9 mouse cellular contexts compared by ENCODE assay signal in the genomic region with DNA sequence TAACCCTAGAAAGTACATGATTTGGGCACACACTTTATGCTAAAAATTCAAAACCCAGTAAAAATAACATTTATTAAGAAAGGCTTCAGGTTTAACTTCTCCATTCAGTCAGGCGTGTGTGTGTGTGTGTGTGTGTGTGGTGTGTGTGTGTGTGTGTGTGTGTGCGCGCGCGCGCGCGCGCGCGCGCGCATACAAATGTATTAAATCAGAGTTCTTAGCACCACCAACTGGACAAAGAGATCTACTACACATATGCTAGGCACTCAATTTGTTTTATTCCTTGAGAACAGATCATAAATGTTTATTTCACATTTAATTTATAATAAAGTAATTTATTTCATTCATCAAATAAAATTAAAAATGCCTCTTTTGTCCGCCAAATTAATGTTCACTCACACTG. TPM values are rescaled to one million over a fixed set of nuclear protein-coding genes. Genes with fewer than 3 reads are reported as not detected.
DNase-seq lines count a peak whose midpoint lies in the region; ATAC-seq and TF ChIP-seq lines count a peak whose summit lies in the region.
"Had no signal": no experiment of that assay in that cellular context is flagged by ENCODE, and none has a peak within 500 bp of the region (broad histone marks: within the 10 kb centered on the region; RNA-seq: fewer than 3 reads in every experiment).

No protein-coding gene starts in this region.

- peak; percentile 79 for TF ChIP-seq CTCF in layer of hippocampus, adult 2 months (conservative IDR thresholded peaks at IDR 0.05)

- H3K4me3 ChIP-seq in layer of hippocampus, adult 2 months = no peak overlapping the region

- peak; percentile 59 to 73 for DNase-seq in cerebellum, postnatal 10 days
- peak in 1 of 2 experiments; percentile 34 for DNase-seq in layer of hippocampus, adult 2 months (ENCODE audit: low spot score in 2 of 2)
- DNase-seq in layer of hippocampus, adult 9-11 months = no peak
- DNase-seq in 416B (ENCODE audit: low read depth) = peak; percentile 72
- DNase-seq in testis, postnatal 14 days (ENCODE audit: low spot score) = no peak
- DNase-seq in frontal cortex, postnatal 36 days (ENCODE audit: low spot score in 2 of 2) = no peak
- DNase-seq: layer of hippocampus, postnatal 36 days had no signal

- H3K27ac ChIP-seq in layer of hippocampus, adult 2 months = no peak overlapping the region

- ATAC-seq in cerebellum, adult (ENCODE audit: insufficient number of reproducible peaks, low FRiP score, low TSS enrichment) = no peak
- peak; percentile 43 for ATAC-seq in common myeloid progenitor, adult 5-6 weeks (replicated peaks; ENCODE audit: low read depth, poor library complexity, severe bottlenecking)

RNA-seq across cellular contexts. Expression of a gene that starts 45.5 kb away (rescaled TPM):
- total RNA-seq in layer of hippocampus, adult 2 months (2021) = under 1 TPM; 0.34 to 0.84 TPM
- total RNA-seq in common myeloid progenitor, adult 5-6 weeks (2017) = 4.9 and 6.3 TPM in 2 replicates

RNA-seq across cellular contexts. Expression of a gene that starts 45.6 kb away (rescaled TPM):
- 10 to 100 TPM; 24.2 to 30.9 TPM for total RNA-seq in layer of hippocampus, adult 2 months (2021)
- total RNA-seq in common myeloid progenitor, adult 5-6 weeks (2017) = 18.9 and 25.4 TPM in 2 replicates

Comparison
In these comparisons a context has a peak if more than half of its experiments do, and no peak if none do; other contexts are left out.
1. DNase-seq: peak in cerebellum, postnatal 10 days (2 of 2) and 416B (single experiment); none in layer of hippocampus, adult 9-11 months (single experiment), testis, postnatal 14 days (single experiment) and frontal cortex, postnatal 36 days (0 of 2).